Mouse (Mus musculus): ENCODE results near the gene Hjurp. TPM values are rescaled to one million over a fixed set of nuclear protein-coding genes. Genes with fewer than 3 reads are reported as not detected.

Gene Hjurp
- polyA plus RNA-seq, 1 experiment from 2014 or later = 175 TPM

GRCm38 (mm10) chr1:88284228-88284945, 7.0 kb upstream of the Hjurp start:
- no peak overlapping the region for H3K4me3 ChIP-seq (replicated peaks)
- H3K9ac ChIP-seq = no peak overlapping the region
- no peak overlapping the region for H3K4me2 ChIP-seq
- no peaks in the 10 kb centered on the region for H3K36me3 ChIP-seq
- peak; percentile 27; the same call in 1 of the 2 replicates for ATAC-seq (replicated peaks; ENCODE audit: low FRiP score)
- no peaks in the 10 kb centered on the region for H3K27me3 ChIP-seq
- no peaks in the 10 kb centered on the region for H3K4me1 ChIP-seq
- peaks cover 28% of the 10 kb centered on the region for H3K9me3 ChIP-seq (replicated peaks)
- no peak overlapping the region for H3K27ac ChIP-seq
- 61% methylated on average over 10 of the region's 10 CpGs for WGBS

- Histone ChIP-seq H3K9me3 (replicated peaks) (peaks cover 28% of the 10 kb centered on the region), H3K4me2 (no peak overlapping the region), H3K4me3 (replicated peaks) (no peak overlapping the region), H3K9ac (no peak overlapping the region), H3K36me3 (no peaks in the 10 kb centered on the region), H3K4me1 (no peaks in the 10 kb centered on the region), H3K27me3 (no peaks in the 10 kb centered on the region), H3K27ac (no peak overlapping the region)
- 78% methylated on average over 15 of the region's 15 CpGs for WGBS
- no peak for ATAC-seq (replicated peaks; ENCODE audit: low FRiP score)
Measured at GRCm38 (mm10) chr1:88283376-88284227, 6.2 kb upstream of the Hjurp start.

GRCm38 (mm10) chr1:88282301-88282700, 4.9 kb upstream of the Hjurp start:
- H3K36me3 ChIP-seq = no peaks in the 10 kb centered on the region
- ATAC-seq (replicated peaks; ENCODE audit: low FRiP score) = no peak
- peaks cover 22% of the 10 kb centered on the region for H3K9me3 ChIP-seq (replicated peaks)
- no peaks in the 10 kb centered on the region for H3K27me3 ChIP-seq
- 61% methylated on average over 3 of the region's 3 CpGs for WGBS
- H3K4me3 ChIP-seq (replicated peaks) = no peak overlapping the region
- peaks cover 5% of the 10 kb centered on the region; the same call in 1 of the 2 replicates for H3K4me1 ChIP-seq
- H3K4me2 ChIP-seq = no peak overlapping the region
- H3K9ac ChIP-seq = no peak overlapping the region
- no peak overlapping the region for H3K27ac ChIP-seq

- Histone ChIP-seq H3K36me3 (peaks cover 8% of the 10 kb centered on the region), H3K9ac (no peak overlapping the region), H3K27me3 (no peaks in the 10 kb centered on the region), H3K9me3 (replicated peaks) (peaks cover 13% of the 10 kb centered on the region; the same call in 1 of the 2 replicates), H3K4me2 (no peak overlapping the region), H3K4me3 (replicated peaks) (no peak overlapping the region), H3K4me1 (peaks cover 22% of the 10 kb centered on the region), H3K27ac (no peak overlapping the region)
- no peak for ATAC-seq (replicated peaks; ENCODE audit: low FRiP score)
- 73% methylated on average over 15 of the region's 15 CpGs for WGBS
Measured at GRCm38 (mm10) chr1:88280006-88280690, 2.7 kb upstream of the Hjurp start.

GRCm38 (mm10) chr1:88279111-88280005, 1.9 kb upstream of the Hjurp start:
- Histone ChIP-seq H3K4me3 (replicated peaks) (no peak overlapping the region), H3K4me1 (peaks cover 24% of the 10 kb centered on the region), H3K4me2 (no peak overlapping the region), H3K27me3 (no peaks in the 10 kb centered on the region), H3K36me3 (peaks cover 16% of the 10 kb centered on the region), H3K27ac (no peak overlapping the region), H3K9me3 (replicated peaks) (peaks cover 5% of the 10 kb centered on the region; the same call in 1 of the 2 replicates), H3K9ac (no peak overlapping the region)
- WGBS = 67% methylated on average over 9 of the region's 9 CpGs
- ATAC-seq (replicated peaks; ENCODE audit: low FRiP score) = no peak

- Histone ChIP-seq H3K36me3 (peaks cover 30% of the 10 kb centered on the region), H3K9ac (peak overlapping the region; percentile 67), H3K9me3 (replicated peaks) (no peaks in the 10 kb centered on the region), H3K4me2 (peak overlapping the region; percentile 60), H3K4me1 (peaks cover 24% of the 10 kb centered on the region), H3K4me3 (replicated peaks) (peak overlapping the region; percentile 50), H3K27me3 (no peaks in the 10 kb centered on the region), H3K27ac (no peak overlapping the region)
- ATAC-seq (replicated peaks; ENCODE audit: low FRiP score) = no peak; the same call in 1 of the 2 replicates
- whole genome bisulfite sequencing = 69% methylated on average over 18 of the region's 18 CpGs
Measured at GRCm38 (mm10) chr1:88277818-88278511, 532 bp upstream of the Hjurp start.

GRCm38 (mm10) chr1:88276524-88277097, 822 bp downstream of the Hjurp start:
- peak overlapping the region; percentile 50 for H3K4me3 ChIP-seq (replicated peaks)
- ATAC-seq (replicated peaks; ENCODE audit: low FRiP score) = peak; percentile 41
- peak overlapping the region; percentile 67 for H3K9ac ChIP-seq
- peaks cover 24% of the 10 kb centered on the region for H3K4me1 ChIP-seq
- WGBS = 25% methylated on average over 10 of the region's 10 CpGs
- H3K9me3 ChIP-seq (replicated peaks) = no peaks in the 10 kb centered on the region
- peak overlapping the region; percentile 86 for H3K27ac ChIP-seq
- no peaks in the 10 kb centered on the region for H3K27me3 ChIP-seq
- H3K4me2 ChIP-seq = peak overlapping the region; percentile 60
- H3K36me3 ChIP-seq = peaks cover 43% of the 10 kb centered on the region

- Histone ChIP-seq H3K27me3 (no peaks in the 10 kb centered on the region), H3K4me1 (peaks cover 24% of the 10 kb centered on the region), H3K4me2 (peak overlapping the region; percentile 60), H3K9ac (peak overlapping the region; percentile 67), H3K36me3 (peaks cover 48% of the 10 kb centered on the region), H3K27ac (no peak overlapping the region), H3K4me3 (replicated peaks) (peak overlapping the region; percentile 50), H3K9me3 (replicated peaks) (no peaks in the 10 kb centered on the region)
- 66% methylated on average over 13 of the region's 13 CpGs for WGBS
- no peak for ATAC-seq (replicated peaks; ENCODE audit: low FRiP score)
Measured at GRCm38 (mm10) chr1:88275698-88276523, 1.5 kb downstream of the Hjurp start.

- Histone ChIP-seq H3K27me3 (no peaks in the 10 kb centered on the region), H3K9me3 (replicated peaks) (no peaks in the 10 kb centered on the region), H3K4me1 (peaks cover 24% of the 10 kb centered on the region), H3K4me3 (replicated peaks) (peak overlapping the region; percentile 50; the same call in 1 of the 2 replicates), H3K27ac (no peak overlapping the region), H3K9ac (0 out of 2 replicates have a peak overlapping the region, but pooled peaks have one; percentile 67), H3K36me3 (peaks cover 49% of the 10 kb centered on the region), H3K4me2 (peak overlapping the region; percentile 60)
- WGBS = 69% methylated on average over 13 of the region's 13 CpGs
- ATAC-seq (replicated peaks; ENCODE audit: low FRiP score) = no peak
Measured at GRCm38 (mm10) chr1:88275078-88275680, 2.3 kb downstream of the Hjurp start.

Data from kidney, embryonic 15.5 days (tissue).